Mouse (Mus musculus) CD4-positive naive resting alpha-beta T cell, adult 76 days (primary cell): ENCODE results near the gene 1810046K07Rik. TPM values are rescaled to one million over a fixed set of nuclear protein-coding genes. Genes with fewer than 3 reads are reported as not detected.

Experiments used
- total RNA-seq: library from RNA; stranded (reverse); gene quantifications from one replicate; pipeline ENCODE4 v1.2.4, GENCODE M21; 2023

Gene 1810046K07Rik
- total RNA-seq: not detected

GRCm38 (mm10) chr9:51328731-51329130 is at the start of gene 1810046K07Rik:
Gene 1810046K07Rik (minus strand): TSS chr9:51328917.

GRCm38 (mm10) chr9:51278500-51279381 is 50.0 kb downstream of the 1810046K07Rik start, which contains the start of gene Colca2:
Gene Colca2 (minus strand): TSS chr9:51278569.

Other genes starting within 250 kb of the 1810046K07Rik start
- not detected for gene 4833427G06Rik, start 226.8 kb downstream of the 1810046K07Rik start, total RNA-seq
- gene Gm32742, start 163.4 kb downstream of the 1810046K07Rik start, total RNA-seq: not detected
- gene Pou2af1, start 115.2 kb downstream of the 1810046K07Rik start, total RNA-seq: 26.3 TPM
- gene Colca2, start 50.3 kb downstream of the 1810046K07Rik start, total RNA-seq: not detected